Mouse (Mus musculus) cortical plate, adult 2 months (tissue): ENCODE data around the gene Lpcat2.

Experiments used
- CTCF ChIP-seq: fragments of 200-500 bp; IDR thresholded peaks from 2 replicates; pipeline ENCODE4 v1.5.1; 2011; ENCODE audit warnings: mild to moderate bottlenecking, control low read depth, low read length; ENCODE audit not compliant: insufficient read depth; ENCODE audit errors: extremely low read depth
- POLR2A ChIP-seq: fragments of 200-500 bp; IDR thresholded peaks from 2 replicates; pipeline ENCODE4 v1.6.1; 2011; ENCODE audit warnings: mild to moderate bottlenecking, low read length, control low read depth; ENCODE audit not compliant: insufficient read depth; ENCODE audit errors: extremely low read depth

GRCm38 (mm10) chr8:92856273-92856986 is 1.3 kb downstream of the Lpcat2 start:
- TF ChIP-seq POLR2A: no peak
- TF ChIP-seq CTCF: no peak
